Mouse (Mus musculus): ENCODE measurements at regions not wholly inside any gene's neighbourhood (a gene's known extent, or its start where the extent isn't known, plus 50 kb on each side); places are given as distances from the start of the nearest gene placed in this dataset.
A peak's percentile ranks its signal among the peaks of the same experiment; 100 is the strongest.
"Not testable (repeated sequence)": the region's sequence is repeated elsewhere in the genome, so short reads cannot be mapped to it uniquely, and the experiment has no call there.

DNA sequence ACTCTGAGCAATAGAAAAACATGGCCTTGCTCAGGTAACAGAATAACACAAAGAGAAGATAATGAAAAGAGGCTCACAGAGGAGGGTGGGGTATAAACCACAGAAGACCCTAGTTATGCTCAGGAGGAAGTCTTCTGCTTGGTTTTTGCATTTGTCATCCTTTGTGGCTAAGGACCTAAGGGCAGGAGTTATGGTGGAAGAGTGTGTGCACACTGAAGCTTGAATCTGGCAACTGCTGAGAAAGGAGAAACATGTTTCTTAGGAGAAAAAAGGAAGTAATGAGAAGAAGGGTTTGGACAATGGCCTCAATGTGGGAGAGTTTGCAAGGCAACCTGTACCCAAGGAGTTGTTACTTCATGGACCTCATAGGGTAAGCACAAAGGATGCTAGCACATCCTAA, 106.8 kb upstream of the Nyap2 start:
- no peak for DNase-seq (ENCODE audit: extremely low spot score in 1 of 2, low spot score in 1 of 2)

DNA sequence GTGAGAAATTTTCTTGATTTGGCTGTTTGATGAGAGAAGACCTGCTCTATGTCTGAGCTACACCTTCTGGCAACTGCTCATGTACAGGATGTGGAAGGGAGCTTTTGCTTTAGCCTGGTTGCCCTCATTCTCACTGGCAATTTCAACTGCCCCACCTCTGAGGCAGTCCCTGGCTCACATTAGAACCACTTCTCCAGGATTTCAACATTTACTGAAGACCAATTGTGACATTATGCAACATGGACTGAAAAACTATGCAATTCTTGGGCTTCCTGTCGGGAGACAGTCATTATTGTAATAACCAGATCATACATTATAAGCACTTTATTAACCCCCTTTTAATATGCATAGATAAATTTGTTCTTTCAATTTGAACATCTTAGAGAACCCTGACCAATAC, 107.6 kb upstream of the Nyap2 start:
- DNase-seq (ENCODE audit: extremely low spot score in 1 of 2, low spot score in 1 of 2) = no peak

DNA sequence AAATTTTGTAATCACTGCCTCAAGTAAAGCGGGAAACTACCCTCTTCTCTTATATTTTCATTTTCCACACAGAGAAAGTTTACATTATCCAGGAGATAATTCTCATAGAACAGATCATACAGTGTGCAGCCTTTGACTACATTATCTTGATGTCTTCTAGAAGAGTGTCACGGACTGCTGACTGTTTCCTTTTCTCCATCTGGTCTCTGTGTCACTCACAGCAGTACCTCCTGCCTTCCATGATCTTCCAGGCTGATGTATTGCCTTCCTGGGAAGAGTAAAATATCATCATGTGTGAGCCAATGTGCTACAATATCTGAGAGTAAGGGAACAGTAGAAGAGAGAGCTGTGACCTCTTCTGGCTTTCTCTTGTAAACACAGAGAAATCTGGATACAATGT, 111.0 kb upstream of the Nyap2 start:
- DNase-seq (ENCODE audit: extremely low spot score in 1 of 2, low spot score in 1 of 2) = no peak

DNA sequence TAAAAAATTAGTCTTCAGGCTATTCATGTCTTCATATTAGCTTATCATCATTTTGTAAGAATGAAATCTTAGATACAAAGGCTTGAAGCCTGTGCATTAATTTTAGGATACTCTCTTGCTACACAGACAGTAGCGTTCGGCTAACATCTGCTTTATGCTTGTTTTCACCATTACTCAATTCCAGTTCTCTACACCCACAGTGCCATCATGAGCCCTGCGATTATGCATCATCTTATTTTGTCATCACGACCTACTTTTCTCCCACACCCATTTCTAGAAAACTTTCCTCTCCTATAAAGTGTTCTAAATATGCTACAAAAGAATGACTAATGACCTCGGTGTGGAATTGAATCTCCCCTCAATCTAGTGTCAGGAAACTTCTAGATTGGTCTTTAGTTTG, 112.4 kb upstream of the Nyap2 start:
- no peak for DNase-seq (ENCODE audit: extremely low spot score in 1 of 2, low spot score in 1 of 2)

DNA sequence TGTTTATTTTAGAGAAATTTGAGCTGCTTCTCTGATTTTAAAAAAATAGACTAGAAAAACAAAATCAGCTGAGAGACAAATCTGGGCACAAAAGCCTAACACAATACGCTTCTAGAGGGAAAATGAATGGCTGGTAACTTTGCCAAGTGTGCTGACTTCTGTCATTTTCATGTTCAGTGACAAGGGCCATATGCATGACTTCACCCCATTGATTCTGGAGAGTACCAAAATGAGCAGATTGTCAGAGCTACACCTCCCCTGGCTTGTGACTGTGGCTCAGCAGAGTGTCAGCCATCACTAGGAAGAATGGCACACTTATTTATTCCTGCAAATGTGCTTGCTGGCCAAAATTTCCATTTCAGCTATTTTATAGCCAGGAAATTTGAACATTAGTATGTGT, 112.9 kb upstream of the Nyap2 start:
- peak in 1 of 2 experiments; percentile 4 for DNase-seq (ENCODE audit: extremely low spot score in 1 of 2, low spot score in 1 of 2)

DNA sequence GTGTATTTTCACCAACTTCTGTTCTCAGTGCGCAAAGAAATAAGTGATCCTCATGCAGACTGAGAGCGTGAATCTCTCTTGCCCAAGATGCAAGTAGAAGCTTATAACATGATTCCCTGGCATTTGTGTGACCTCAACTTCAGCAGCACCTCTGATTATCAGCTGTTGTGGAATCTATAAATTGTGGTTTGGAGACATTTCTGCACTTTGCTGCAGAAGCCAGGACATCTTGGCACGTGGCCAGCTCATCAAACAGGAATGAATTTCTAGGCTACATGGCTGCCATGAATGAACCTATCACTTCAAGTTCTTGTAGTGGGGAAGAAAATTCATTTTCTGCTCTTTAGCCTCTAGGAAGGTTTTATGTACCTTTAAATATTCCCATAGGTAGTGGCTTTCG, 126.3 kb upstream of the Nyap2 start:
- DNase-seq (ENCODE audit: extremely low spot score in 1 of 2, low spot score in 1 of 2) = no peak

GRCm38 (mm10) chr1:80946049-80946448, 130.7 kb upstream of the Nyap2 start:
- DNase-seq (ENCODE audit: extremely low spot score in 1 of 2, low spot score in 1 of 2) = not testable (repeated sequence)

GRCm38 (mm10) chr1:80939372-80939771, 137.4 kb upstream of the Nyap2 start:
- DNase-seq (ENCODE audit: extremely low spot score in 1 of 2, low spot score in 1 of 2) = no peak

DNA sequence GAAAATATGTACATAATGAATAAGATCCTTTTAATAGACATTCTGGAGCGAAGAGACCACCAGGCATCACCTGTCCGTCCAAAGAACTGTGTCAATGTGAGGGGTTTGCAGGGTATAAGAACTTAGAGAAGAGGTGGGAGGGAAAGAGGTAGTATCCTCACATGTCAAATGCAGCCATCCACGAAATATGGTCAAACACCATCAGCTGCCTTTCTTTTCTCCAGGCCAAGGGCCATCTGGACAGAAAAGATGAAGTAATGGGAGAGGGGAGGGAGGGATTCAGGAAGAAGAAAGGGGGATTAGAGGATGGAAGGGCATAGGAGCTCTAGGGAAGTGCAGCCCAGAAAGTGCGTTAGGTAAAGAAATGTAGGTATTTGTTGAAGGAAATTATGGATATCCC, 141.0 kb upstream of the Dock10 start:
- no peak for DNase-seq (ENCODE audit: extremely low spot score in 1 of 2, low spot score in 1 of 2)

GRCm38 (mm10) chr1:80874140-80874849, 116.0 kb upstream of the Dock10 start:
- no peak for DNase-seq (ENCODE audit: extremely low spot score in 1 of 2, low spot score in 1 of 2)

GRCm38 (mm10) chr1:80873596-80873995, 115.3 kb upstream of the Dock10 start:
- no peak for DNase-seq (ENCODE audit: extremely low spot score in 1 of 2, low spot score in 1 of 2)

DNA sequence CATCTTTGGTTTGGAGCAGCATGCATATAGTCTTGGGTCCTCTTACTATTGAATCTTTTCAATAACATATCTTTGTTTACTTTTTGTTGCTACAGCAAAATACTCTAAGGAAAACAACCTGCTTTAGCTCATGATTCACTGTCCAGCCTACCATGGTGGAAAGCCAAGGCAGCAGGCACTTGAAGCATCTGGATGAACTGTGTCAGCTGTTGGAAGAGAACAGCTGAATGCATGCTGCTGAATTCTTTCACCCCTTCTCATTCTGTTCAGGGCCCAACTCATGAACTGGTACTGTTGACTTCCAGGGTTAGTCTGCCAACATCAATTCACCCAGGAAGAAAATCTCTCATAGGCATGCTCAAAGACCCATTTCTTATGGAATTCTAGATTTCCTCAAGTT, 110.5 kb upstream of the Dock10 start:
- no peak for DNase-seq (ENCODE audit: extremely low spot score in 1 of 2, low spot score in 1 of 2)

GRCm38 (mm10) chr1:80856981-80857380, 98.7 kb upstream of the Dock10 start:
- DNase-seq (ENCODE audit: extremely low spot score in 1 of 2, low spot score in 1 of 2) = no peak

DNA sequence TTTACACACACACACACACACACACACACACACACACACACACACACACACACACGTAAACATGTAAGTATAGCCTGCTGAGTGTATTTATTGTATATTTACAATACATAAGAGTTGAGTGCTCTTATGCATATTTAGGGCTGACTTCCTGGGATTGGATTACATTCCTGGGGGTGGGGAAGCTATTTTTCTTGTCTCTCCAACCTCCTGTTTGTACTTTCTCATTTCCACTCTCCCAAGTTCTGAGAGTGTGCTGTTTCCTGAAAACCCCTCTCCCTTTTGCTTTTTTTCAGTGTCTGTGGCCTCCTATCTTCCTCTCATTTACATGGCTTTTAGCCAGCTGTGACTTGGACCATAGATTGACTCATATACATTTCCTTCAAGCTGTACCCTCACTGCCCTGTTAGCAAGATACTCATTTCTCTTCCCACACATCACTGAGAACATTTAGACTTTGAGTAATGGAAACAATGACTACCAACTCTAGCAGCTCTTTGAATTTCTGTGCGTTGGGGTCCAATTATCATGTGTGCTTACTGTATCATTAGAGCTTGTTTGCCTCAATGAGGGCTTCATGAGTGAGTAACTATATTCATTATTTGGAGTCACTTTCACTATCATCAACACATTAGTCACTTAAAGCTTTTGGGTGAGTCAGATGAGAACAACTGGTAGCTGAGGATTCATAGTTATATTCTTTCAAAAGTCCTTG, 96.8 kb upstream of the Dock10 start:
- no peak for DNase-seq (ENCODE audit: extremely low spot score in 1 of 2, low spot score in 1 of 2)

GRCm38 (mm10) chr1:80854289-80854701, 96.0 kb upstream of the Dock10 start:
- DNase-seq (ENCODE audit: extremely low spot score in 1 of 2, low spot score in 1 of 2) = peak; percentile 23 to 27

DNA sequence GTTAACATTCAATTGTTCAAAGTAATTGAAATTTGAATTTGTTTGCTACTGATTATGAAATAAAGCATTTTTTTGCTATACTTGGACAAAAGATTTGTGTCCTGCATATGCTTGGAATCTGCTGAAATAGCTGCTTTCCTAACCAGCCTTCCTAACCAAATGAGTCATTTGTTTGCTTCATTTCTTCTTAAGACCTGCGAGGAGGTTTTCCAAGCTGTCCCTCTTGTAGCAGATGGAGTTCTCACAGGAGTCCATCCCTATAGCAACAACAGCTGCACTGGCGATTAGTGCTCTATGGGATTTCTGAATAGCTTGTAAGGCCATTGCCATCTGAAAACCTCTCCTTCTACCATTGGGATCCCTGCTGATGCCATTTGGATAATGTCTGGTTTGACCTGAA, 94.4 kb upstream of the Dock10 start:
- no peak for DNase-seq (ENCODE audit: extremely low spot score in 1 of 2, low spot score in 1 of 2)

GRCm38 (mm10) chr1:80830196-80830794, 72.0 kb upstream of the Dock10 start:
- peak in 1 of 2 experiments; percentile 44 for DNase-seq (ENCODE audit: extremely low spot score in 1 of 2, low spot score in 1 of 2)

- no peak for DNase-seq (ENCODE audit: extremely low spot score in 1 of 2, low spot score in 1 of 2)
Observed at GRCm38 (mm10) chr1:80826383-80826782, 68.1 kb upstream of the Dock10 start.

GRCm38 (mm10) chr1:80823953-80824352, 65.6 kb upstream of the Dock10 start:
- no peak for DNase-seq (ENCODE audit: extremely low spot score in 1 of 2, low spot score in 1 of 2)

GRCm38 (mm10) chr1:80822185-80822584, 63.9 kb upstream of the Dock10 start:
- no peak for DNase-seq (ENCODE audit: extremely low spot score in 1 of 2, low spot score in 1 of 2)

DNA sequence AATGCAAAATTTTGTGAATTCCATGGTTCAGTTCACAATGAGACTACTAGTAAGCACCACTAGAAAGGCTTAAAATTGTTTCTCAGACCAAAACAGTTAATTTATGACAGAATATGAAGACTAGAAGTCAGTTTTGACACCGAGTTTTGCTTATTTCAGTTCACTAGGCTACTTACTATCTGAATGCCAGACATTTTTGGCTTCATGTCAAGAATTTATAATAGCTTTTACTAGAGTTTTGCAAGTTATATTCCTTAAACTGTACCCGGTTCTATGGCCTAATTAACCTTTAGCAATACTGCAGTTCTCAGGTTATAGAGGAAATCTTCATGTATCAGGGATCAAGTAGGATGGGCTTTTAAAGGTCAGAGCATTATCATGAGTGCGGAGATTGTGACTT, 54.6 kb upstream of the Dock10 start:
- no peak for DNase-seq (ENCODE audit: extremely low spot score in 1 of 2, low spot score in 1 of 2)
